Mouse (Mus musculus) embryonic facial prominence, embryonic 13.5 days (tissue): ENCODE data around the gene Btg1. TPM values are rescaled to one million over a fixed set of nuclear protein-coding genes. Genes with fewer than 3 reads are reported as not detected.

Experiments used
- ATAC-seq: fragments of 200-750 bp; cut with Nextera tagmentation; 2 replicates; pipeline ENCODE4 v1.8.0; 2017; ENCODE audit warnings: low read depth; ENCODE audit not compliant: insufficient number of reproducible peaks, insufficient read depth, low FRiP score, low TSS enrichment
- H3K27ac ChIP-seq: fragments of 300-500 bp; sonication (generic); 2 replicates; pipeline ENCODE4 v1.5.1; 2015; ENCODE audit warnings: moderate library complexity, mild to moderate bottlenecking, inconsistent platforms
- H3K27me3 ChIP-seq: fragments of 300-500 bp; sonication (generic); 2 replicates; pipeline ENCODE4 v1.6.1; 2015; ENCODE audit warnings: mild to moderate bottlenecking, inconsistent platforms
- H3K36me3 ChIP-seq: fragments of 300-500 bp; sonication (generic); 2 replicates; pipeline ENCODE4 v1.6.1; 2015; ENCODE audit warnings: mild to moderate bottlenecking, inconsistent platforms
- H3K4me1 ChIP-seq: fragments of 300-500 bp; sonication (generic); 2 replicates; pipeline ENCODE4 v1.6.1; 2015; ENCODE audit warnings: inconsistent platforms
- H3K4me2 ChIP-seq: fragments of 300-500 bp; sonication (generic); 2 replicates; pipeline ENCODE4 v1.6.1; 2015; ENCODE audit warnings: moderate library complexity, mild to moderate bottlenecking, inconsistent platforms
- H3K4me3 ChIP-seq: fragments of 300-500 bp; sonication (generic); 2 replicates; pipeline ENCODE4 v1.5.1; 2015; ENCODE audit warnings: mild to moderate bottlenecking, inconsistent platforms
- H3K9ac ChIP-seq: fragments of 300-500 bp; sonication (generic); 2 replicates; pipeline ENCODE4 v1.6.1; 2015; ENCODE audit warnings: mild to moderate bottlenecking, inconsistent platforms
- H3K9me3 ChIP-seq: fragments of 300-500 bp; sonication (generic); 2 replicates; pipeline ENCODE4 v1.6.1; 2016; ENCODE audit warnings: inconsistent platforms
- WGBS: fragments of 180-500 bp; shearing (Covaris S2); methylation state at CpG from one replicate; pipeline ENCODE4 v1.1.7; 2015; ENCODE audit warnings: mixed read lengths; 5-methylcytosine and 5-hydroxymethylcytosine counted together
- polyA plus RNA-seq: library from polyadenylated mRNA; unstranded; fragments of >200 nt; fragmentation: Nextera tagmentation; extraction: Ambion mirVana; gene quantifications from 2 replicates; pipeline ENCODE4 v1.2.1, GENCODE M21; 2015

Btg1 gene
- polyA plus RNA-seq, 1 experiment from 2014 or later, result 83.5 TPM

GRCm38 (mm10) chr10:96624406-96624805 lies 7.6 kb downstream of the Btg1 start:
- peaks cover 64% of the 10 kb centered on the region for H3K36me3 ChIP-seq
- peaks cover 36% of the 10 kb centered on the region for H3K4me1 ChIP-seq
- H3K9me3 ChIP-seq, result no peaks in the 10 kb centered on the region
- H3K27ac ChIP-seq, result no peak overlapping the region
- WGBS, result 88% methylated on average over 2 of the region's 2 CpGs
- H3K4me3 ChIP-seq, result no peak overlapping the region
- H3K27me3 ChIP-seq, result no peaks in the 10 kb centered on the region
- H3K4me2 ChIP-seq, result peak overlapping the region; percentile 3; the same call in 1 of the 2 replicates
- no peak for ATAC-seq
- no peak overlapping the region for H3K9ac ChIP-seq

GRCm38 (mm10) chr10:96625061-96625460 lies 8.3 kb downstream of the Btg1 start:
- no peak overlapping the region for H3K27ac ChIP-seq
- H3K4me2 ChIP-seq, result 0 out of 2 replicates have a peak overlapping the region, but pooled peaks have one; percentile 3
- H3K27me3 ChIP-seq, result no peaks in the 10 kb centered on the region
- no peak for ATAC-seq
- H3K4me3 ChIP-seq, result no peak overlapping the region
- no peaks in the 10 kb centered on the region for H3K9me3 ChIP-seq
- peaks cover 36% of the 10 kb centered on the region for H3K4me1 ChIP-seq
- peaks cover 59% of the 10 kb centered on the region for H3K36me3 ChIP-seq
- H3K9ac ChIP-seq, result no peak overlapping the region
- WGBS, result 88% methylated on average over 4 of the region's 4 CpGs

- H3K27me3 ChIP-seq, result no peaks in the 10 kb centered on the region
- no peaks in the 10 kb centered on the region for H3K9me3 ChIP-seq
- WGBS, result 70% methylated on average over 4 of the region's 4 CpGs
- no peak for ATAC-seq
- peaks cover 40% of the 10 kb centered on the region for H3K4me1 ChIP-seq
- no peak overlapping the region for H3K27ac ChIP-seq
- no peak overlapping the region for H3K4me2 ChIP-seq
- H3K4me3 ChIP-seq, result no peak overlapping the region
- no peak overlapping the region for H3K9ac ChIP-seq
- peaks cover 64% of the 10 kb centered on the region for H3K36me3 ChIP-seq
Observed at GRCm38 (mm10) chr10:96625682-96626081, 8.9 kb downstream of the Btg1 start.

- no peak for ATAC-seq
- H3K4me3 ChIP-seq, result no peak overlapping the region
- WGBS, result 91% methylated on average over 10 of the region's 10 CpGs
- no peak overlapping the region for H3K4me2 ChIP-seq
- H3K4me1 ChIP-seq, result peaks cover 44% of the 10 kb centered on the region
- no peaks in the 10 kb centered on the region for H3K9me3 ChIP-seq
- H3K27me3 ChIP-seq, result no peaks in the 10 kb centered on the region
- peaks cover 64% of the 10 kb centered on the region for H3K36me3 ChIP-seq
- H3K9ac ChIP-seq, result no peak overlapping the region
- H3K27ac ChIP-seq, result no peak overlapping the region
Observed at GRCm38 (mm10) chr10:96626120-96626750, 9.4 kb downstream of the Btg1 start.

GRCm38 (mm10) chr10:96627332-96627731 lies 10.5 kb downstream of the Btg1 start:
- no peak overlapping the region for H3K27ac ChIP-seq
- no peaks in the 10 kb centered on the region for H3K27me3 ChIP-seq
- no peak overlapping the region for H3K4me3 ChIP-seq
- no peaks in the 10 kb centered on the region for H3K9me3 ChIP-seq
- H3K36me3 ChIP-seq, result peaks cover 55% of the 10 kb centered on the region
- peaks cover 43% of the 10 kb centered on the region for H3K4me1 ChIP-seq
- H3K9ac ChIP-seq, result no peak overlapping the region
- no peak for ATAC-seq
- WGBS, result 94% methylated on average over 10 of the region's 10 CpGs
- H3K4me2 ChIP-seq, result no peak overlapping the region

- no peak overlapping the region for H3K4me2 ChIP-seq
- H3K9ac ChIP-seq, result no peak overlapping the region
- no peaks in the 10 kb centered on the region for H3K9me3 ChIP-seq
- WGBS, result 86% methylated on average over 16 of the region's 16 CpGs
- no peaks in the 10 kb centered on the region for H3K27me3 ChIP-seq
- ATAC-seq, result no peak
- no peak overlapping the region for H3K27ac ChIP-seq
- H3K36me3 ChIP-seq, result peaks cover 48% of the 10 kb centered on the region
- no peak overlapping the region for H3K4me3 ChIP-seq
- peaks cover 43% of the 10 kb centered on the region for H3K4me1 ChIP-seq
Observed at GRCm38 (mm10) chr10:96628100-96628912, 11.5 kb downstream of the Btg1 start.

- H3K9ac ChIP-seq, result no peak overlapping the region
- H3K27me3 ChIP-seq, result no peaks in the 10 kb centered on the region
- H3K4me1 ChIP-seq, result peaks cover 39% of the 10 kb centered on the region
- H3K4me3 ChIP-seq, result no peak overlapping the region
- WGBS, result 85% methylated on average over 7 of the region's 7 CpGs
- no peak overlapping the region for H3K4me2 ChIP-seq
- H3K36me3 ChIP-seq, result peaks cover 42% of the 10 kb centered on the region
- no peaks in the 10 kb centered on the region for H3K9me3 ChIP-seq
- ATAC-seq, result no peak
- no peak overlapping the region for H3K27ac ChIP-seq
Observed at GRCm38 (mm10) chr10:96628913-96629199, 12.1 kb downstream of the Btg1 start.

- no peaks in the 10 kb centered on the region for H3K27me3 ChIP-seq
- ATAC-seq, result no peak
- no peak overlapping the region for H3K9ac ChIP-seq
- H3K27ac ChIP-seq, result no peak overlapping the region
- H3K36me3 ChIP-seq, result peaks cover 34% of the 10 kb centered on the region
- no peak overlapping the region for H3K4me2 ChIP-seq
- H3K4me3 ChIP-seq, result no peak overlapping the region
- no peaks in the 10 kb centered on the region for H3K9me3 ChIP-seq
- WGBS, result 75% methylated on average over 5 of the region's 5 CpGs
- peaks cover 31% of the 10 kb centered on the region for H3K4me1 ChIP-seq
Observed at GRCm38 (mm10) chr10:96630110-96630509, 13.3 kb downstream of the Btg1 start.

GRCm38 (mm10) chr10:96631066-96631711 lies 14.4 kb downstream of the Btg1 start:
- Histone ChIP-seq H3K27ac (no peak overlapping the region; the same call in 1 of the 2 replicates), H3K4me1 (peaks cover 27% of the 10 kb centered on the region), H3K4me3 (no peak overlapping the region), H3K9ac (no peak overlapping the region), H3K9me3 (no peaks in the 10 kb centered on the region), H3K36me3 (peaks cover 31% of the 10 kb centered on the region), H3K4me2 (no peak overlapping the region), H3K27me3 (no peaks in the 10 kb centered on the region)
- 39% methylated on average over 9 of the region's 9 CpGs for WGBS
- no peak for ATAC-seq

- peaks cover 25% of the 10 kb centered on the region for H3K4me1 ChIP-seq
- H3K27ac ChIP-seq, result no peak overlapping the region
- no peak overlapping the region for H3K4me2 ChIP-seq
- ATAC-seq, result no peak
- H3K9ac ChIP-seq, result no peak overlapping the region
- peaks cover 21% of the 10 kb centered on the region for H3K36me3 ChIP-seq
- no peaks in the 10 kb centered on the region for H3K9me3 ChIP-seq
- H3K27me3 ChIP-seq, result no peaks in the 10 kb centered on the region
- 71% methylated on average over 12 of the region's 12 CpGs for WGBS
- no peak overlapping the region for H3K4me3 ChIP-seq
Observed at GRCm38 (mm10) chr10:96632271-96633144, 15.7 kb downstream of the Btg1 start.

GRCm38 (mm10) chr10:96633145-96633516 lies 16.3 kb downstream of the Btg1 start:
- H3K4me1 ChIP-seq, result peaks cover 25% of the 10 kb centered on the region
- peaks cover 19% of the 10 kb centered on the region for H3K36me3 ChIP-seq
- no peaks in the 10 kb centered on the region for H3K9me3 ChIP-seq
- H3K4me3 ChIP-seq, result no peak overlapping the region
- H3K4me2 ChIP-seq, result no peak overlapping the region
- no peak overlapping the region for H3K9ac ChIP-seq
- whole genome bisulfite sequencing, result 80% methylated on average over 4 of the region's 4 CpGs
- no peak for ATAC-seq
- H3K27me3 ChIP-seq, result no peaks in the 10 kb centered on the region
- H3K27ac ChIP-seq, result no peak overlapping the region
